Mouse (Mus musculus) spleen, adult 2 months (tissue): ENCODE measurements around the gene Pirb. TPM values are rescaled to one million over a fixed set of nuclear protein-coding genes. Genes with fewer than 3 reads are reported as not detected.
"Not testable (repeated sequence)": the region's sequence is repeated elsewhere in the genome, so short reads cannot be mapped to it uniquely, and the experiment has no call there.

ENCODE experiments used
- DNase-seq, 2 experiments: peaks; one replicate each; pipeline versions ENCODE4 v3.0.0 to v3.0.0-alpha.2; 2012 to 2021; ENCODE audit warnings: low spot score in 2 of 2, low read depth in 1 of 2
- H3K27ac ChIP-seq: fragments of 200-500 bp; 2 replicates; pipeline ENCODE4 v1.5.1; 2012; ENCODE audit warnings: low read length, inconsistent platforms; ENCODE audit not compliant: insufficient read depth
- H3K27me3 ChIP-seq: fragments of 200-500 bp; 2 replicates; pipeline ENCODE4 v1.6.1; 2012; ENCODE audit warnings: mild to moderate bottlenecking, moderate library complexity, low read length, inconsistent platforms; ENCODE audit not compliant: control insufficient read depth, insufficient read depth
- H3K36me3 ChIP-seq: fragments of 200-500 bp; 2 replicates; pipeline ENCODE4 v1.6.1; 2012; ENCODE audit warnings: mild to moderate bottlenecking, low read length, inconsistent platforms; ENCODE audit not compliant: control insufficient read depth, insufficient read depth
- H3K4me1 ChIP-seq: fragments of 200-500 bp; 2 replicates; pipeline ENCODE4 v1.6.1; 2011; ENCODE audit warnings: inconsistent platforms; ENCODE audit not compliant: control insufficient read depth, insufficient read depth, insufficient read length
- H3K4me3 ChIP-seq: fragments of 200-500 bp; 2 replicates; pipeline ENCODE4 v1.5.1; 2011; ENCODE audit warnings: mild to moderate bottlenecking, inconsistent platforms; ENCODE audit not compliant: insufficient read depth, insufficient read length; ENCODE audit errors: extremely low read depth
- CTCF ChIP-seq: fragments of 200-500 bp; IDR thresholded peaks from 2 replicates; pipeline ENCODE4 v1.5.1; 2011; ENCODE audit warnings: mild to moderate bottlenecking, inconsistent platforms; ENCODE audit not compliant: insufficient read depth, insufficient read length, insufficient replicate concordance; ENCODE audit errors: extremely low read depth
- POLR2A ChIP-seq: fragments of 200-500 bp; IDR thresholded peaks from 2 replicates; pipeline ENCODE4 v1.6.1; 2011; ENCODE audit warnings: low read depth, low read length, inconsistent platforms
- WGBS: fragments of 180-500 bp; shearing (Covaris S2); methylation state at CpG from one replicate; pipeline ENCODE4 v1.1.7; 2018; 5-methylcytosine and 5-hydroxymethylcytosine counted together
- polyA plus RNA-seq: library from polyadenylated mRNA; depleted of rRNA; stranded (reverse); fragments of >200 nt; gene quantifications from 2 replicates; pipeline ENCODE4 v1.2.3, GENCODE M21; 2012; rRNA removed

Gene Pirb
- polyA plus RNA-seq = 51.9 and 72.4 TPM in 2 replicates

DNA sequence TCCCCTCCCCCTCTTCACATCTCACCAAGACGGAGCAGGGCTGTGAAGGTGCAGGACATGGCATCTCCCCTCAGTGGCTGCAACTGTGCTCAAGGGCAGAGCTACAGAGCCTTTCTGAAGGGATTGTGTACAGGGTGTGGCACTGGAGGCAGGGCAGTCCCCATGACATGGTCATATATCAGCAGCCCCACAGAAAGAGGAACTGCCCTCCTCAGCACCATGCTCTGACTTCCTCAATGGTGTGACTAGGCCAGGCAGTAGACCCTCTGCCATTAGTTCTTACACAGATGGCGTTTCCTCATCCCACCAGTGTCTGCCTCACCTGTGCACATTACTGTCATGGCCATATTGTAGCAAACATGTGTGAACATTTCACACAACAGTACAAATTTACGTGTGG, at the start of gene Pirb:
Pirb (minus strand) TSS at position 124 of the 400 bp plus-strand sequence.
- peak within 1 kb of the TSS; percentile 67 for H3K27ac ChIP-seq
- 8% methylated on average over 1 of the region's 3 CpGs for WGBS

GRCm38 (mm10) chr7:3732675-3733074, 12.5 kb upstream of the Pirb start:
- H3K36me3 ChIP-seq, DNase-seq, H3K4me1 ChIP-seq, H3K27ac ChIP-seq, H3K4me3 ChIP-seq, H3K27me3 ChIP-seq: not testable (repeated sequence)
- no CpG with 5 or more reads among the region's 1 CpGs for WGBS

More for the DNA sequence above, at the start of gene Pirb:
- not testable (repeated sequence) for H3K36me3 ChIP-seq, H3K4me1 ChIP-seq, H3K27me3 ChIP-seq, DNase-seq
- H3K4me3 ChIP-seq = peak within 1 kb of the TSS; percentile 40; the same call in 1 of the 2 replicates

DNA sequence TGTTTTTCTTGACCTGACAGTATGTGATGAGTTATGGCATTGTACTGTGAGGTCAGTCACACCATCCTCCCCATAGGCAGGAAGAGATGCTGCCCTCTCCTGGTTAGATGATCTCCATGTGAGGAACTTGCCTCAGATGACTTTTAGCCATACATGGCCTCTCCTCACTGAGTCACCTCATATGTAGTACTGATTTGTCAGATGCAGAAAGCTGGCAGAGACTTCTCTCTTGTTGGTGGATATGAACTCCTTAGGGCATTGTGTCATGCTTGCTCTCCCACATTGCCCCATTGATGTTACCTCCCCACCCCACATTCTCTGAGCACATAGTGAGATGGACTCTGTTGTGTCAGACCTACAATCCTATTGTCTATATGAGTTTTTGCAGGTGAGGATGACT, 5.3 kb upstream of the Pirb start:
- H3K27me3 ChIP-seq, H3K36me3 ChIP-seq, DNase-seq, H3K4me3 ChIP-seq, H3K27ac ChIP-seq, H3K4me1 ChIP-seq: not testable (repeated sequence)

DNA sequence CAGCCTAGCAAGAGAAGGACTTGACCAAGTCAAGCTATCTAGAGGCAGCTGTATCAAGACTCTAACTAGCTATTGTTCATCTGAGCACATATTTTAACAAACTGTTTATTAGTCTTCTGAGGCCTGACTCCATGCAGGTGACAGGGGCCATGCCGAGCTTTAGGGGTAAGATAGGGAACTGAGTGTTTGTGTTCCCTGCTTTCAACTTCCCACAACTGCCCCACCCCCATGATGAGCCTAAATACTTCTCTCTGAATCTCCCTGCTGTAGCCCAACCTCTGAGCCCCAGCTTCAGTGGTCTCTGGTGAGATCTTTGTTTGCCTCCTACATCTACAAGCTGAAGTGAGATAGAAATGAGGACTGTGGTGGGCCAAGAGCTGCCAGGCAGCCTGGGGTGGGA, 4.9 kb downstream of the Pirb start:
- H3K27me3 ChIP-seq = no peaks in the 10 kb centered on the region
- H3K27ac ChIP-seq = peak overlapping the region; percentile 35; the same call in 1 of the 2 replicates
- no peak for TF ChIP-seq POLR2A
- TF ChIP-seq CTCF = no peak
- peaks cover 12% of the 10 kb centered on the region for H3K36me3 ChIP-seq
- no peak overlapping the region for H3K4me3 ChIP-seq
- DNase-seq = no peak
- WGBS = 44% methylated on average over 1 of the region's 1 CpGs
- no peaks in the 10 kb centered on the region for H3K4me1 ChIP-seq

DNA sequence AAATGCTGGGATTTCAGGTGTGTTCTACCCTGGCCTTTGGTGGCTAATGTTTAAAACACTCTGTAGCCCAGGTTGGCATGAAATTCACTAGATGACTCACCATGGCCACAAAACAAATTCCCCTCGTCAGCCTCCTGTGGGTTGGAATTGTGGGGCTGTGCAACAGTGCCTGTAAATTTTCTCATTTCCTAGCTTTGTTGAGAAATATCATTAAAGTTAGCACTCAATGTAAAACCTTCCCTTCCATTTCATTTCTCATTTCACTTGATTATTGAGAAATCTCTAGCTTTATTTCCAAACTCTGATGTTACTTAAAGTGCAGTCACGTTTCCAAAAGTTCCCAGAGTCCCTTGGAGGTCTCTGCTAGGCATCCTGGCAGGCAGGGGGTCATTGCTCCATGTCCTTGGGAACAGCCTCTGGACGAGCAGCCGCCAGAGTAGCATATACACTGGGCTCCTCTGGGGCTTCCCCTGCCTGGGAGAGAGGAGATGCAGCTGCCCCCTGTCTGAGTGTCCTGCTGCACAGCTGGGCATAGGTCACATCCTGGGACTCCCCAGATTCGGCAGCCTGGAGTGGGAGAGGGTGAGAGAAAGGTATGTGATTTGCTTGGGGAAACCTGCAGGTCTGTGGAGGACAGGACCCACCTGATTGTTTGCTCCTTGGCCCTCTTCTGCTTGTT, 7.8 kb downstream of the Pirb start:
- H3K27ac ChIP-seq = no peak overlapping the region
- peaks cover 17% of the 10 kb centered on the region for H3K36me3 ChIP-seq
- H3K27me3 ChIP-seq = no peaks in the 10 kb centered on the region
- WGBS = 56% methylated on average over 5 of the region's 5 CpGs
- DNase-seq = no peak
- no peak overlapping the region for H3K4me3 ChIP-seq
- TF ChIP-seq POLR2A = no peak
- no peak for TF ChIP-seq CTCF
- H3K4me1 ChIP-seq = 0 out of 2 replicates have a peak, but pooled peaks cover 2% of the 10 kb centered on the region

- TF ChIP-seq CTCF (no peak), POLR2A (no peak)
Measured at GRCm38 (mm10) chr7:3709000-3709399, 11.2 kb downstream of the Pirb start.

GRCm38 (mm10) chr7:3708447-3708980, 11.7 kb downstream of the Pirb start:
- not testable (repeated sequence) for H3K4me3 ChIP-seq, H3K27me3 ChIP-seq, DNase-seq, H3K27ac ChIP-seq, H3K4me1 ChIP-seq
- peaks cover 18% of the 10 kb centered on the region for H3K36me3 ChIP-seq
- 63% methylated on average over 5 of the region's 5 CpGs for WGBS

More at GRCm38 (mm10) chr7:3709000-3709399, 11.2 kb downstream of the Pirb start:
- Histone ChIP-seq H3K4me3 (no peak overlapping the region), H3K27me3 (no peaks in the 10 kb centered on the region), H3K36me3 (peaks cover 21% of the 10 kb centered on the region), H3K4me1 (peaks cover 6% of the 10 kb centered on the region; the same call in 1 of the 2 replicates), H3K27ac (no peak overlapping the region)
- DNase-seq = no peak
- 88% methylated on average over 1 of the region's 1 CpGs for WGBS
